Mouse (Mus musculus) forebrain, embryonic 10.5 days (tissue): ENCODE measurements around the gene Anapc16. TPM values are rescaled to one million over a fixed set of nuclear protein-coding genes. Genes with fewer than 3 reads are reported as not detected.
A peak's percentile ranks its signal among the peaks of the same experiment; 100 is the strongest.

Source experiments
- DNase-seq: peaks from one replicate; pipeline ENCODE4 v3.0.0-alpha.2; 2017; ENCODE audit warnings: low spot score; ENCODE audit errors: extremely low spot score
- H3K27ac ChIP-seq: fragments of 300-500 bp; sonication (generic); 2 replicates; pipeline ENCODE4 v1.5.1; 2016; ENCODE audit warnings: mild to moderate bottlenecking
- H3K27me3 ChIP-seq: fragments of 300-500 bp; sonication (generic); 2 replicates; pipeline ENCODE4 v1.6.1; 2016; ENCODE audit warnings: mild to moderate bottlenecking; ENCODE audit not compliant: poor library complexity, severe bottlenecking
- H3K36me3 ChIP-seq: fragments of 300-500 bp; sonication (generic); replicated peaks from 2 replicates; pipeline ENCODE4 v1.6.1; 2016; ENCODE audit warnings: mild to moderate bottlenecking, moderate library complexity
- H3K4me1 ChIP-seq: fragments of 300-500 bp; sonication (generic); 2 replicates; pipeline ENCODE4 v1.6.1; 2016
- H3K4me3 ChIP-seq: fragments of 300-500 bp; sonication (generic); 2 replicates; pipeline ENCODE4 v1.5.1; 2016; ENCODE audit warnings: mild to moderate bottlenecking, moderate library complexity
- H3K9me3 ChIP-seq: fragments of 300-500 bp; sonication (generic); 2 replicates; pipeline ENCODE4 v1.6.1; 2016; ENCODE audit warnings: mild to moderate bottlenecking, moderate library complexity
- WGBS: fragments of 180-500 bp; shearing (Covaris S2); methylation state at CpG from one replicate; pipeline ENCODE4 v1.1.7; 2016; 5-methylcytosine and 5-hydroxymethylcytosine counted together
- polyA plus RNA-seq: library from polyadenylated mRNA; unstranded; fragments of >200 nt; fragmentation: Nextera tagmentation; extraction: Ambion mirVana; gene quantifications from 2 replicates; pipeline ENCODE4 v1.2.1, GENCODE M21; 2016

The Anapc16 gene
- polyA plus RNA-seq, 1 experiment from 2014 or later: 96.8 TPM

DNA sequence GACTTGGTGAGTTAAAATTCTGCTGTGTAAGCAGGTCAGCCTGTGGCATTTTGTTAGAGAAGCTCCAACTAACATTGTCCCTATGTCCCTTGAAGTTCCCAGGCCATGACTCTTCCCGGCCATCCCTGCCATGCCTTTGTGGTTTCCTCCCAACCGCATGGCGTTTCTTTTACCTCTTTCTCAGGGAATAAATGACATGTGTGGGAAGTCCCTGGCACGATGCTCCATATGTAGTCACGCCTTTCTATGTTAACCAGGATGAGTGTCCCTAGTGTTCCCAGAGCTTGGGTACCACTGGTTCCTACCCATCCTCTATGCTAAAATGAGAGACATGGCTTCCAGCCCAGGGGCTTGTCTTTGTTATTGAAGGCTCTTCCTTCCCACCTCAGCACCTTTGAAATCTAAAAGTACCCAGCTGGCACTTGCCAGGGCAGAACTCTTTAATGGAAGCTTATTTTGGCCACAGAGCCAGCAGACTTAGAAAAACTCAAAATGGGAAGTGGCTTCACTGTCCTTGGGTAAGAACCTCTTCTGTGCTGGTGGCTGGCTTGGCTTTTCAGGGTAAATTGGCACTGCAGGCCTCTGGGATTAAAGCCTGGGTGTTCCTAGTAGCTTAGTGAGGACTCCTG is 25.1 kb downstream of the Anapc16 start:
- WGBS: 90% methylated on average over 5 of the region's 5 CpGs
- peaks cover 52% of the 10 kb centered on the region for H3K4me1 ChIP-seq
- H3K27ac ChIP-seq: peak overlapping the region; percentile 72; the same call in 1 of the 2 replicates
- no peaks in the 10 kb centered on the region for H3K9me3 ChIP-seq
- no peaks in the 10 kb centered on the region for H3K27me3 ChIP-seq
- H3K36me3 ChIP-seq: no peaks in the 10 kb centered on the region; the same call in 1 of the 2 replicates
- DNase-seq: no peak
- H3K4me3 ChIP-seq: no peak overlapping the region

GRCm38 (mm10) chr10:59977141-59977540 is 25.8 kb downstream of the Anapc16 start:
- no peak overlapping the region for H3K27ac ChIP-seq
- H3K9me3 ChIP-seq: no peaks in the 10 kb centered on the region
- peaks cover 58% of the 10 kb centered on the region for H3K4me1 ChIP-seq
- WGBS: 75% methylated on average over 2 of the region's 4 CpGs
- H3K4me3 ChIP-seq: no peak overlapping the region
- H3K27me3 ChIP-seq: no peaks in the 10 kb centered on the region
- DNase-seq: no peak
- no peaks in the 10 kb centered on the region; the same call in 1 of the 2 replicates for H3K36me3 ChIP-seq

GRCm38 (mm10) chr10:59974786-59975185 is 28.1 kb downstream of the Anapc16 start:
- no peak for DNase-seq
- WGBS: 84% methylated on average over 3 of the region's 3 CpGs
- peak overlapping the region; percentile 84 for H3K27ac ChIP-seq
- peaks cover 15% of the 10 kb centered on the region; the same call in 1 of the 2 replicates for H3K27me3 ChIP-seq
- peaks cover 72% of the 10 kb centered on the region for H3K4me1 ChIP-seq
- H3K9me3 ChIP-seq: no peaks in the 10 kb centered on the region
- H3K36me3 ChIP-seq: no peaks in the 10 kb centered on the region
- no peak overlapping the region for H3K4me3 ChIP-seq

DNA sequence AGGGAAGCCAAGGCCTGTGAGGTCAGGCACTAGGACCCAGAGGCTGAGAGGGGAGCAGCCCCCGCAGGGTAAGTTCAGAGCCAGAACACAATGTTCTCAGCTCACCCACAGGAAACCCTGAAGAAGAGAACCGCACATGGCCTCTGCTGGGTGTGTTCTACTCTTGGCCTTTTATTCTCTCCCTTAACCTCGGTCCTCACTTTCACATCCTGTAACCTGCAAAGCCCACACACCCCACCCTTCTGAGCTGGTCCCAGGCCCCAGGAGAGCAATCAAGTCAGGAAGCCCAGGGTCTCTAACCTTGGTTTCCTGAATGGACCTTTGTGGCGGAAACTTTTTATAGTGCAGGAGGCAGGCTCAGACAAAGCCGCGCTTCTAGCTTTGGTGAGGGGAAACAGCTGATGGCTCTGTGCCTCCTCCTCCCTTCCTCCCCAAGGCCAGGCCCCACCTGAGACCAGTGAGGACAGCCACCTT is 28.7 kb downstream of the Anapc16 start:
- DNase-seq: no peak
- Histone ChIP-seq H3K27ac (peak overlapping the region; percentile 84), H3K4me3 (peak overlapping the region; percentile 16), H3K9me3 (no peaks in the 10 kb centered on the region), H3K4me1 (peaks cover 71% of the 10 kb centered on the region), H3K27me3 (peaks cover 15% of the 10 kb centered on the region; the same call in 1 of the 2 replicates), H3K36me3 (no peaks in the 10 kb centered on the region)
- WGBS: 10% methylated on average over 6 of the region's 6 CpGs

DNA sequence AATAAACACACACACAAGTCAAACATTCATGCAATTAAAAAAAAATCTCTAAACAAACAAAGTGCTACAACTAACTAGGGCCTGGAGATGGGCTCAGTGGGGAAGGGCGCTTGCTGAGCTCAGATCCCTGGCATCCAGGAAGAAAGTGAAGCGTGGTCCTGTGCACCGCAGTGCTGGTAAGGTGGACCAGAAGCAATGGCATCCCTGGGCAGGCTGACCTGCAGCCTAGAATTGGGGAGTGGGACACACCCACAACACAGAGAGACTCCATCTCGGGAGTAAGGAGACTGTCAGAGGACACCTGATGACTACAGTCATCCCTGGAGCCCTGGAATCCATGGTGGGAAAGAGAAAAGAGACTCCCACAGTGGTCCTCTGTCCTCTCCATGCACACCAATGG is 29.5 kb downstream of the Anapc16 start:
- Histone ChIP-seq H3K4me1 (peaks cover 63% of the 10 kb centered on the region), H3K4me3 (no peak overlapping the region), H3K36me3 (no peaks in the 10 kb centered on the region), H3K27me3 (peaks cover 15% of the 10 kb centered on the region; the same call in 1 of the 2 replicates), H3K9me3 (no peaks in the 10 kb centered on the region), H3K27ac (peak overlapping the region; percentile 84)
- DNase-seq: no peak
- WGBS: 88% methylated on average over 4 of the region's 4 CpGs

GRCm38 (mm10) chr10:59972999-59973398 is 29.9 kb downstream of the Anapc16 start:
- Histone ChIP-seq H3K27me3 (peaks cover 15% of the 10 kb centered on the region; the same call in 1 of the 2 replicates), H3K4me3 (no peak overlapping the region), H3K9me3 (no peaks in the 10 kb centered on the region), H3K36me3 (no peaks in the 10 kb centered on the region), H3K27ac (no peak overlapping the region; the same call in 1 of the 2 replicates), H3K4me1 (peaks cover 59% of the 10 kb centered on the region)
- WGBS: 87% methylated on average over 6 of the region's 6 CpGs
- no peak for DNase-seq

DNA sequence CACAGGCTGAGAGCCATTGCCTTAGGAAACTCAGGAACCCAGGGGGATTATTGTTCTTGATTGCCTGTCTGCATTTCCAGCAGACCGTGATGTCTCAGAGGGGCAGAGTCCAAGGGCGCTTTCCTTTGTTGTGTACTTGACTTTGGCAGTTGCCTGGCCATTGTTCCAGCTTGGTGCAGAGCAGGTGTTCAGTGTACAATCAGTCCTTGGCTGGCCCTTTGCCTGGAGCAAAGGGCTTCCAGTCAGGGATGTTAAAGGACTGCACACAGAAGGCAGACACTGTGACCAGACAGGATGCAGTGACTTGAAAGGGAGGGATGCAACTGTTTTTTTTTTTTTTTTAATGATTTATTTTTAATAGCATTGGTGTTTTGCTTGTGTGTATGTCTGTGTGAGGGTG is 30.4 kb downstream of the Anapc16 start:
- WGBS: 76% methylated on average over 2 of the region's 2 CpGs

DNA sequence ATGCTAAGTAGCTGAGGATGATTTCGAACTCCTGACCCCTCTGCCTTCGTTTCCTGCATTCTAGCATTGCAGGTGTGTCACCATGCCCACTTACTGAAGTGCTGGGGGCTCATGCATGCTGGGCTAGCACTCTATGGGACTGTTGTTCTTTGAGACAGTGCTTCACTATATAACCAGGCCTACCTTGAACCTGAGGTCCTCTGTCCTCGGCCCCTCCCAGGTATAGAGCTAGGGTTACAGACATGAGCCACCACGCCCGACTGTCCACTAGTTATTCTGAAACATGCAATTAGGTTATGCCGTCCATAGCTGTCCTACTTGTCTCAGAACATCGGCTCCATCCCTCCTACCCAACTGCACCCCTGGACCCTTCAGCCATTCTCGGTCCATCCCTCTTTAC is 31.1 kb downstream of the Anapc16 start:
- 88% methylated on average over 8 of the region's 8 CpGs for WGBS
- Histone ChIP-seq H3K4me1 (peaks cover 50% of the 10 kb centered on the region), H3K9me3 (no peaks in the 10 kb centered on the region; the same call in 1 of the 2 replicates), H3K4me3 (no peak overlapping the region), H3K27ac (no peak overlapping the region), H3K36me3 (no peaks in the 10 kb centered on the region), H3K27me3 (peaks cover 15% of the 10 kb centered on the region; the same call in 1 of the 2 replicates)
- no peak for DNase-seq

More for the DNA sequence above, 30.4 kb downstream of the Anapc16 start:
- H3K36me3 ChIP-seq: no peaks in the 10 kb centered on the region
- H3K27me3 ChIP-seq: peaks cover 15% of the 10 kb centered on the region; the same call in 1 of the 2 replicates
- peaks cover 54% of the 10 kb centered on the region for H3K4me1 ChIP-seq
- no peak overlapping the region for H3K27ac ChIP-seq
- no peak for DNase-seq
- no peaks in the 10 kb centered on the region for H3K9me3 ChIP-seq
- H3K4me3 ChIP-seq: no peak overlapping the region

- peaks cover 58% of the 10 kb centered on the region for H3K4me1 ChIP-seq
- H3K27ac ChIP-seq: peak overlapping the region; percentile 96
- H3K4me3 ChIP-seq: peak overlapping the region; percentile 66
- DNase-seq: no peak
- no peaks in the 10 kb centered on the region for H3K36me3 ChIP-seq
- H3K27me3 ChIP-seq: peaks cover 15% of the 10 kb centered on the region; the same call in 1 of the 2 replicates
- WGBS: 24% methylated on average over 6 of the region's 6 CpGs
- no peaks in the 10 kb centered on the region; the same call in 1 of the 2 replicates for H3K9me3 ChIP-seq
These were observed 32.4 kb downstream of the Anapc16 start for GRCm38 (mm10) chr10:59970450-59971062.

- peak; percentile 69 for DNase-seq
- peaks cover 62% of the 10 kb centered on the region for H3K4me1 ChIP-seq
- H3K9me3 ChIP-seq: no peaks in the 10 kb centered on the region; the same call in 1 of the 2 replicates
- under 1% methylated on average over 25 of the region's 25 CpGs for WGBS
- H3K27me3 ChIP-seq: peaks cover 15% of the 10 kb centered on the region; the same call in 1 of the 2 replicates
- H3K36me3 ChIP-seq: no peaks in the 10 kb centered on the region
- peak overlapping the region; percentile 96 for H3K27ac ChIP-seq
- H3K4me3 ChIP-seq: peak overlapping the region; percentile 66
These were observed 33.0 kb downstream of the Anapc16 start for GRCm38 (mm10) chr10:59969821-59970449.

- DNase-seq: no peak
- WGBS: 90% methylated on average over 6 of the region's 6 CpGs
- H3K36me3 ChIP-seq: no peaks in the 10 kb centered on the region
- no peaks in the 10 kb centered on the region; the same call in 1 of the 2 replicates for H3K9me3 ChIP-seq
- H3K27ac ChIP-seq: no peak overlapping the region
- peaks cover 59% of the 10 kb centered on the region for H3K4me1 ChIP-seq
- peaks cover 15% of the 10 kb centered on the region; the same call in 1 of the 2 replicates for H3K27me3 ChIP-seq
- no peak overlapping the region for H3K4me3 ChIP-seq
These were observed 35.5 kb downstream of the Anapc16 start for GRCm38 (mm10) chr10:59967309-59967942.

DNA sequence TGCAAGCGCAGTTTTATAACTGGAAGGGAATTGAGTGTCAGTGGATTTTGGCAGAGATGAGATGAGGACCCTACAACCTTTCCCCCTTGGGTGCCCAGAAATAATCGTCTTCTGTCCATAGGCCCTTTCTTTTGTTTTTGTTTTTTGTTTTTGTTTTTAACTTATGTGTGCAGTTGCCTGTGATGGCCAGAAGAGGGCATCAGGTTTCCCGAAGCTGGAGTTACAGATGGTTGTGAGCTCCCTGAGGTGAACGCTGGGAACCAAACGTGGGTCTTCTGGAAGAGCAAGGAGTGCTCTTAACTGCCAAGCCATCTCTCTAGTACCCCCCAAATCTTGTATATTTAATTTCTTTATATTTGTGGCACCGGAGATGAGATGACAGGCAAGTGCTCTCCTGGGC is 36.2 kb downstream of the Anapc16 start:
- Histone ChIP-seq H3K27ac (peak overlapping the region; percentile 91; the same call in 1 of the 2 replicates), H3K27me3 (peaks cover 12% of the 10 kb centered on the region; the same call in 1 of the 2 replicates), H3K36me3 (no peaks in the 10 kb centered on the region), H3K4me1 (peaks cover 55% of the 10 kb centered on the region), H3K9me3 (no peaks in the 10 kb centered on the region; the same call in 1 of the 2 replicates), H3K4me3 (no peak overlapping the region)
- WGBS: 90% methylated on average over 6 of the region's 6 CpGs
- DNase-seq: no peak
